10 mouse cellular contexts compared by ENCODE assay signal in the genomic region with DNA sequence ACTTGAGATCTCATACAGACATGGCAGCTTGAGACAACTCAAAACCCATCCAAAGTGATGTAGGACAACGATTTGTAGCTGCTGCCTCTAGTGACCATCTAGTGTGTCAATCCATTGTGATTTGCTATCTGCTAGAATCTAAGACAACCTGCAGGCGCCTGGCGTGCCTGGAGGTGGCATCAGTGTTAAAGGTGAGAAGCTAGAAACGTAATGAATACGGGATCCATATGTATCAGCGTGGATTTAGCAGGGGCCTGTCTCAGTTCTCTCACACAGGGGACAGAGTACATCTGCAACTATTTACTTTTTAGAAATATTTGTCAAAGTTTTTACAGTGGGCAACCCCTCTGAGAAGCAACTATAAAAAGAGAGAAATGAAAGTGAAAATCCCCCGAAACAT. TPM values are rescaled to one million over a fixed set of nuclear protein-coding genes. Genes with fewer than 3 reads are reported as not detected.
DNase-seq lines count a peak whose midpoint lies in the region; ATAC-seq and TF ChIP-seq lines count a peak whose summit lies in the region.
"Had no signal": no experiment of that assay in that cellular context is flagged by ENCODE, and none has a peak within 500 bp of the region (broad histone marks: within the 10 kb centered on the region; RNA-seq: fewer than 3 reads in every experiment).

No protein-coding gene starts in this region.

- no peak for TF ChIP-seq POLR2A in heart, adult 2 months (IDR thresholded peaks at IDR 0.05; ENCODE audit: insufficient read depth, low read depth, low read length)

- H3K4me1 ChIP-seq in heart, adult 2 months (ENCODE audit: control insufficient read depth, insufficient read depth, low read length) = peaks cover 2% of the 10 kb centered on the region
- no peaks in the 10 kb centered on the region for H3K4me1 ChIP-seq in midbrain, embryonic 14.5 days (ENCODE audit: control insufficient read depth, insufficient read depth, low read length)
- no peaks in the 10 kb centered on the region for H3K4me1 ChIP-seq in midbrain, embryonic 15.5 days

- WGBS in heart, adult 2 months = 65% methylated on average over 7 of the region's 7 CpGs
- 56% methylated on average over 7 of the region's 7 CpGs for WGBS in midbrain, embryonic 14.5 days
- 51% methylated on average over 7 of the region's 7 CpGs for WGBS in midbrain, embryonic 15.5 days

- 0 out of 2 replicates have a peak, but pooled peaks have one; percentile 23 for TF ChIP-seq CTCF in heart, adult 2 months (IDR thresholded peaks at IDR 0.05)

- H3K79me2 ChIP-seq in heart, adult 2 months (replicated peaks; ENCODE audit: control insufficient read depth, insufficient read depth, low read length) = no peaks in the 10 kb centered on the region

- H3K36me3 ChIP-seq in heart, adult 2 months (ENCODE audit: control insufficient read depth, insufficient read depth, low read length) = no peaks in the 10 kb centered on the region
- H3K36me3 ChIP-seq in midbrain, embryonic 14.5 days (ENCODE audit: control insufficient read depth, insufficient read depth, low read length) = no peaks in the 10 kb centered on the region
- no peaks in the 10 kb centered on the region for H3K36me3 ChIP-seq in midbrain, embryonic 15.5 days (replicated peaks)

- no peak overlapping the region for H3K4me3 ChIP-seq in heart, adult 2 months
- H3K4me3 ChIP-seq in midbrain, embryonic 14.5 days (replicated peaks; ENCODE audit: low read depth, low read length) = no peak overlapping the region
- H3K4me3 ChIP-seq in midbrain, embryonic 15.5 days = no peak overlapping the region

- DNase-seq in heart, adult 2 months = no peak
- no peak for DNase-seq in heart, adult 9 months (ENCODE audit: low spot score in 2 of 2)
- DNase-seq in midbrain, embryonic 14.5 days = peak; percentile 24
- peak; percentile 63 to 68 for DNase-seq in thymus, postnatal 36 days
- DNase-seq in cerebellum, adult 9-10 months = no peak
- no peak for DNase-seq in adrenal gland, postnatal 36 days
- DNase-seq: embryo, embryonic 11 days had no signal

- H3K9me3 ChIP-seq in midbrain, embryonic 14.5 days (ENCODE audit: control insufficient read depth, low read length) = no peaks in the 10 kb centered on the region
- no peaks in the 10 kb centered on the region for H3K9me3 ChIP-seq in midbrain, embryonic 15.5 days

- no peak for TF ChIP-seq EP300 in heart, adult 2 months (IDR thresholded peaks at IDR 0.05; ENCODE audit: insufficient read depth, low read depth, low read length)

- no peak overlapping the region for H3K4me2 ChIP-seq in midbrain, embryonic 14.5 days (ENCODE audit: low read length)
- no peak overlapping the region for H3K4me2 ChIP-seq in midbrain, embryonic 15.5 days
- H3K4me2 ChIP-seq: hindbrain, embryonic 14.5 days had no signal

- no peak overlapping the region for H3K27ac ChIP-seq in heart, adult 2 months
- H3K27ac ChIP-seq in midbrain, embryonic 14.5 days (replicated peaks; ENCODE audit: low read depth, low read length) = no peak overlapping the region
- H3K27ac ChIP-seq in midbrain, embryonic 15.5 days = no peak overlapping the region
- H3K27ac ChIP-seq: hindbrain, embryonic 14.5 days had no signal

- H3K27me3 ChIP-seq in heart, adult 2 months (ENCODE audit: control insufficient read depth, insufficient read depth, low read length) = no peaks in the 10 kb centered on the region
- H3K27me3 ChIP-seq in midbrain, embryonic 14.5 days (ENCODE audit: control insufficient read depth, insufficient read depth, low read length) = no peaks in the 10 kb centered on the region
- no peaks in the 10 kb centered on the region for H3K27me3 ChIP-seq in midbrain, embryonic 15.5 days (replicated peaks)

- no peak for ATAC-seq in midbrain, embryonic 14.5 days (ENCODE audit: low FRiP score, low TSS enrichment)
- no peak for ATAC-seq in midbrain, embryonic 15.5 days (replicated peaks)
- peak; percentile 61 for ATAC-seq in inflammation-experienced regulatory T-cells, adult 6 months

- intact Hi-C loops in heart, adult 2 months (cut with DNase I) = loop anchor here (5.0 kb wide), 1 partner anchor 159 kb away; no protein-coding TSS in a partner anchor

- H3K9ac ChIP-seq in heart, adult 2 months (ENCODE audit: low read depth, low read length) = no peak overlapping the region
- H3K9ac ChIP-seq in midbrain, embryonic 14.5 days (replicated peaks; ENCODE audit: low read length) = no peak overlapping the region
- no peak overlapping the region for H3K9ac ChIP-seq in midbrain, embryonic 15.5 days
- H3K9ac ChIP-seq: hindbrain, embryonic 14.5 days had no signal

RNA-seq across cellular contexts. Expression of gene Cenpf, which starts 15.3 kb away (rescaled TPM):
- total RNA-seq in heart, adult 2 months (2021) = 1 to 10 TPM; 5.4 to 5.5 TPM
- polyA plus RNA-seq in heart, adult 2 months (2012; rRNA removed) = 2.0 and 2.9 TPM in 2 replicates
- polyA plus RNA-seq in midbrain, embryonic 14.5 days (2014; fragmentation: Nextera tagmentation; extraction: Ambion mirVana) = 13.3 and 27.3 TPM in 2 replicates
- polyA plus RNA-seq in midbrain, embryonic 15.5 days (2015; fragmentation: Nextera tagmentation; extraction: Ambion mirVana) = 12.0 and 18.7 TPM in 2 replicates
- 10 to 100 TPM in 1 of 3 experiments, 1 to 10 TPM in 2; 3.6 to 44.7 (median 3.8) TPM for polyA plus RNA-seq in inflammation-experienced regulatory T-cells, adult 6 months (2017; shearing (Covaris generic))
- total RNA-seq in adrenal gland, postnatal 36 days (2021) = 1 to 10 TPM; 4.0 to 4.7 TPM

RNA-seq across cellular contexts. Expression of gene Ptpn14, which starts 24.9 kb away (rescaled TPM):
- 10 to 100 TPM; 29.3 to 30.1 TPM for total RNA-seq in heart, adult 2 months (2021)
- 11.9 and 13.5 TPM in 2 replicates for polyA plus RNA-seq in heart, adult 2 months (2012; rRNA removed)
- polyA plus RNA-seq in midbrain, embryonic 14.5 days (2014; fragmentation: Nextera tagmentation; extraction: Ambion mirVana) = 0.70 and 1.7 TPM in 2 replicates
- polyA plus RNA-seq in midbrain, embryonic 15.5 days (2015; fragmentation: Nextera tagmentation; extraction: Ambion mirVana) = 1.5 and 2.1 TPM in 2 replicates
- polyA plus RNA-seq in inflammation-experienced regulatory T-cells, adult 6 months (2017; shearing (Covaris generic)) = under 1 TPM in 2 of 3 experiments, not detected in 1; 0.10 to 0.23 TPM
- 10 to 100 TPM; 18.5 to 22.7 TPM for total RNA-seq in adrenal gland, postnatal 36 days (2021)

Comparison
In these comparisons a context has a peak if more than half of its experiments do, and no peak if none do; other contexts are left out.
1. DNase-seq: peak in midbrain, embryonic 14.5 days (single experiment) and thymus, postnatal 36 days (2 of 2); none in heart, adult 2 months (0 of 2), heart, adult 9 months (0 of 2), cerebellum, adult 9-10 months (single experiment) and adrenal gland, postnatal 36 days (0 of 2).